Mouse (Mus musculus) MEL (cell line): ENCODE measurements around the gene Ubl3.

Experiments used
- CHD1 ChIP-seq: IDR thresholded peaks from 2 replicates; pipeline ENCODE4 v1.6.1; 2012; ENCODE audit warnings: low read depth, mild to moderate bottlenecking, inconsistent platforms, low read length, improper control_type of control experiment
- CTCF ChIP-seq, 3 experiments: IDR thresholded peaks in 2 of 3; conservative IDR thresholded peaks in 1 of 3; 2 replicates each; pipeline ENCODE4 v1.5.1; 2011 to 2012; ENCODE audit warnings: low read length in 3 of 3, low read depth in 2 of 3, mild to moderate bottlenecking in 2 of 3, improper control_type of control experiment in 1 of 3, inconsistent platforms in 1 of 3, mixed read lengths in 1 of 3, moderate library complexity in 1 of 3; ENCODE audit not compliant: control insufficient read depth in 1 of 3, insufficient read depth in 1 of 3, poor library complexity in 1 of 3, severe bottlenecking in 1 of 3
- E2F4 ChIP-seq: IDR thresholded peaks from 2 replicates; pipeline ENCODE4 v1.6.1; 2011; ENCODE audit warnings: low read depth, low read length, improper control_type of control experiment, borderline replicate concordance
- EP300 ChIP-seq, 2 experiments: IDR thresholded peaks; 2 replicates each; pipeline ENCODE4 v1.6.1; 2011; ENCODE audit warnings: improper control_type of control experiment in 2 of 2, low read length in 2 of 2, low read depth in 1 of 2, mild to moderate bottlenecking in 1 of 2
- GATA1 ChIP-seq: IDR thresholded peaks from 2 replicates; pipeline ENCODE4 v1.6.1; 2011; ENCODE audit warnings: low read depth, low read length, improper control_type of control experiment
- MAFK ChIP-seq: IDR thresholded peaks from 2 replicates; pipeline ENCODE4 v1.6.1; 2011; ENCODE audit warnings: low read depth, mild to moderate bottlenecking, low read length, improper control_type of control experiment, borderline replicate concordance
- MAX ChIP-seq: IDR thresholded peaks from 2 replicates; pipeline ENCODE4 v1.6.1; 2011; ENCODE audit warnings: low read length, improper control_type of control experiment
- MAZ ChIP-seq: IDR thresholded peaks from 2 replicates; pipeline ENCODE4 v1.6.1; 2012; ENCODE audit warnings: low read depth, mild to moderate bottlenecking, inconsistent platforms, low read length, improper control_type of control experiment
- POLR2A ChIP-seq, 2 experiments: IDR thresholded peaks; 2 replicates each; pipeline ENCODE4 v1.6.1; 2011 to 2012; ENCODE audit warnings: low read length in 2 of 2, mild to moderate bottlenecking in 2 of 2, control low read depth in 1 of 2, improper control_type of control experiment in 1 of 2, low read depth in 1 of 2, moderate library complexity in 1 of 2; ENCODE audit not compliant: control insufficient read depth in 1 of 2, insufficient read depth in 1 of 2, poor library complexity in 1 of 2
- POLR2AphosphoS5 ChIP-seq: IDR thresholded peaks from 2 replicates; pipeline ENCODE4 v1.6.1; 2012; ENCODE audit warnings: low read depth, borderline replicate concordance, mild to moderate bottlenecking, inconsistent platforms, low read length, moderate library complexity, mixed read lengths
- TCF12 ChIP-seq: IDR thresholded peaks from 2 replicates; pipeline ENCODE4 v1.6.1; 2014; ENCODE audit warnings: low read depth, mild to moderate bottlenecking, inconsistent platforms, low read length, improper control_type of control experiment, moderate library complexity
- USF2 ChIP-seq, 2 experiments: IDR thresholded peaks; 2 replicates each; pipeline ENCODE4 v1.6.1; 2011 to 2012; ENCODE audit warnings: improper control_type of control experiment in 2 of 2, low read length in 2 of 2, borderline replicate concordance in 1 of 2, inconsistent platforms in 1 of 2, low read depth in 1 of 2, mild to moderate bottlenecking in 1 of 2; ENCODE audit not compliant: insufficient read depth in 1 of 2

GRCm38 (mm10) chr5:148523202-148523971 is 29.2 kb downstream of the Ubl3 start:
- no peak for TF ChIP-seq MAZ
- no peak for TF ChIP-seq POLR2A (IDR thresholded peaks at IDR 0.05; ENCODE audit: control insufficient read depth in 1 of 2, insufficient read depth in 1 of 2, low read depth in 1 of 2, low read length in 2 of 2, poor library complexity in 1 of 2)
- no peak for TF ChIP-seq CTCF (IDR thresholded peaks at IDR 0.05 in 2 of 3, conservative IDR thresholded peaks at IDR 0.05 in 1 of 3; ENCODE audit: control insufficient read depth in 1 of 3, insufficient read depth in 1 of 3, low read depth in 2 of 3, low read length in 3 of 3, poor library complexity in 1 of 3, severe bottlenecking in 1 of 3)
- TF ChIP-seq USF2 (IDR thresholded peaks at IDR 0.05; ENCODE audit: borderline replicate concordance in 1 of 2, insufficient read depth in 1 of 2, low read depth in 1 of 2, low read length in 2 of 2): no peak
- no peak for TF ChIP-seq EP300 (IDR thresholded peaks at IDR 0.05; ENCODE audit: low read depth in 1 of 2, low read length in 2 of 2)
- TF ChIP-seq MAFK: no peak
- no peak for TF ChIP-seq POLR2AphosphoS5
- TF ChIP-seq CHD1: no peak
- no peak for TF ChIP-seq MAX
- no peak for TF ChIP-seq E2F4
- no peak for TF ChIP-seq TCF12
- no peak for TF ChIP-seq GATA1
